Mouse (Mus musculus) adrenal gland, adult (tissue): ENCODE results near the gene Zc3hc1.
A peak's percentile ranks its signal among the peaks of the same experiment; 100 is the strongest.

ENCODE experiments used
- DNase-seq, 2 experiments: peaks; one replicate each; pipeline ENCODE4 v3.0.0; 2022 to 2023; ENCODE audit warnings: low spot score in 1 of 2; ENCODE audit not compliant: inconsistent age in 2 of 2

Zc3hc1 gene

DNA sequence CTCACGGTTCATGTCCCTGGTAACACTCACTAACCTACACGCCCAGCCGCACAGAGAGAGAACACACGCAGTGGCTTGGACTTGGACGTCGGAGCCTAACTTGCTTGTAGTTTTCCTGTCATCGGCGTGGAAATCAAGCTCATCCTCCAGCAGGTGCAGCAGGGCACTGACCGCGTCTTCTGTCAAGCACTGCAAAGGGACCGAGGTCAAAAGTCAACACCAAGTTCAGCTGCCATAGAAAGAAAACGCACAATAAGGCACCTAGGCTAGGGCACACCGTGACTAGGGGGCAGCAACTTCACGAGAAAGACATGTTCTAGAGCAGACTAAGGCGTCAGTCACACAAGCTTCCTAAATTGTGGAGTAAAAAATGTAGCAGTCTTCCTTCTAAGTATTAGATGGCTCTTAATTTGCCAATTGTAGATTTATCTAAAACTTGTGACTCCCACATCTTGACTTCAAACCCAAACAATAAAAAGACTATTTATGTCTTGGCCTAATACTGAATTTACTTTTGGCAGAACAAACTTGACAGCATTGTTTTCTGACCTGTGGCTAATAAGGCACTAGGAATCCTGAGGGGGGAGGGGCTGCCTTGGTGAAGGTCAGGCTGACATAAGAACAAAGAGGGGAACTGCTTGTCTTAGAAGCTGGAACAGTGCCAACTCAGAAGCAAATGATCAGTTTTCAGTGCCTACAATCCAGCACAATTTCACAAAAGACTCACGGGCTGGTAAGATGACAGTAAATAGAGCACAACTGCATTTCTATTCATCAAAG is 15.9 kb downstream of the Zc3hc1 start:
- DNase-seq, result peak; percentile 77 to 78

DNA sequence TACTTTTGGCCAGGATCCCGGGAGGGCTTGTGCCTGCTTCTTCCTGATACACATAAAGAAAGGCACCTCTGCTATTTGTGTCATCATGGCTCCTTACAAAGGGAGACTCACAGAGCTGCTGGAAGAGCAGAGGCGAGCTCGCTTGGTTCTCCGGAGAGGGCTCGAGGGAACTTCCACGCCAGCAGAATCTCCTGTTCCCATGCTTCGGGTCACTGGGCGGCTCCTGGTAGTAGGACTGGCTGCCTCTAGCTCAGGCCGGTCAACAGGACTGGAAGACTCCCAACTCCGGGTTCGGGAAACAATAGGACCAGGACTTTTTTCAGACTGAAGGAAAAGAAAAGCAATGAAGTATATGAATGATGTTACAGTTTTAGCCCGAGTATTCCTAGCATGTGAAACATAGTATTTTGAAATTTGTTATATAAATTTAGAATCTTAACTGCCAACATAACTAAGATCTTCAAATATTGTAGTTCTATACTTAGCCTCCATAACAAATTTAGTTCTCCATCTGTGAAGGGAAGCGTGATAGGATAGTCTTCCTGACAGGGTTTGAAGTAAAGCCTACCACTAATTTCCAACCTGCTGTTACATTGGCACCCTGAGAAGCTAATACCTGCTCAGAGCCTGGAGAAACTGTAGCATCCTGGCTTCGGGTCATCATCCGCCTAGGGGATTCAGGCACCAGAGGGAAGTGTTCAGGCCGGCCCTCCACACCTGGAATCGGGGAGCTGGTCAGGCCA is 18.0 kb downstream of the Zc3hc1 start:
- no peak for DNase-seq

DNA sequence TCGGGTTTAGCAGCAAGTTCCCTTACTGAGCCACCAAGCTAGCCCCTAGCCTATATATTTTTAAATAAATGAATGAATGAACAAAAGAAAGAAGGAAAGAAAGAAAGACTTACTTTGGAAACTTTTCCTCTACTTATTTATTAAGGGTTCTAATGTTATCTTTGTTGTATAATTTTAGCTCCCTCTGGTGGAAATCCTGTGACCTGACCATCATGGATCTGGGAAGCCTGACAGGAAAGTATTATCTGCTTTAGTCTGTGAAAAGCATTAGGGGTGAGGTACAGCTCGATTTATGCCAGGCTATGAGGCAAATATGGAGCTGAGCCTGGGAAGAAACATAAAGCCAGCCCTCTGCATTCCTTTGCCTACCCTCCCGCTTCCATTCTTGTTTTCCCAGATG is 21.5 kb downstream of the Zc3hc1 start:
- no peak for DNase-seq

DNA sequence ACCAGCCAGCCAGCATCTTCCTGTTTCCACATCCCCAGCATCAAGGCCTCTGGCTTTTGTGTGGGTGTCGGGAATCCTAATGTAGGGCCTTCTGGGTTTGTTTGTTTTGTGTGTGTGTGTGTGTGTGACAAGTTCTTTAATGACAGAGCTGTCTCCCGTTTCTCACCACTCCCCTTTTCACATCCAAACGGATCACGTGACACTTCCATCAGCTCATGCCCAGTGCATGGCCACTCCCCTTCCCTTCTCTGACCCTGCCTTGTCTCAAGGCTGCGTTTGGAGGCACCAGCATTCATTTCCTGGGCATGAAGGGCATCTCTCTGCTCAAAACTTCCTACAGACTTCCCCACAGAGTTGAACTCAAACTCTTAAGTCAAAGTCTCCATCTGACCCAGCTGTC is 27.0 kb downstream of the Zc3hc1 start:
- no peak for DNase-seq

DNA sequence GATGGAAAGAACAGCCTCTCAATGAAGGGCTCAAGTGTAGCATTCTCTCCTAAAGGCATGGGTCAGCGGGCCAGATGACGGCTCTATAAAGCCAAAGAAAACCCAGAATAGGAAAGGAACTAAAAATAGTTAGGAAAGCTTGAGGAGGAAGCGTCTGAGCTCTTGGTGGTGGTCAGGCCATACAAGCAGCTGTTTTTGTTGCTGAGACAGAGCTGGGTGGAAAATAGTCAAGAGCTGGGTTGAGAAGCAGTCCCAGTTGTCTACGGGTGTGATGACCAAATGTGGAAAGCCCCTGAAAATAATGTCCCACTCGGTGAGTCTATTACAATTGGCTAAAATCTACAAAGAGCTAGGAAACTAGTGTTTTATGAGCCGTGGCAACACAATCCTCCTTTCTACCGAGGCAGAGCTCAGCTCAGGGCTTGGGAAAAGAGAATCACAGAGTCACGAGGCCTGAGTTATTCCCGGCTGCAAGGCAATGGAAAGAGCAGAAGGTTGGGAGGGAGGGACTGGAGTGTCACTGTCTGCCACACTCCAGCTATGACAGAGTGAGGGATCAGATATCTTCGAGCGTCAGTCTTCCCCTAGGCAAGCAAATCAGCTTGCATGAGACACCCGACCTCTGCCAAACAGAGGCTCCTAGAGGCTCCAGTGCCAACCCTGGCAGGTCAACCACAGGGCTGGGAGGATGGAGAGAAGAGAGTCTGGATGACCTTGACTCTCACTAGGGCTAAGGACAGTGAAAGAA is 30.9 kb downstream of the Zc3hc1 start:
- DNase-seq, result no peak

DNA sequence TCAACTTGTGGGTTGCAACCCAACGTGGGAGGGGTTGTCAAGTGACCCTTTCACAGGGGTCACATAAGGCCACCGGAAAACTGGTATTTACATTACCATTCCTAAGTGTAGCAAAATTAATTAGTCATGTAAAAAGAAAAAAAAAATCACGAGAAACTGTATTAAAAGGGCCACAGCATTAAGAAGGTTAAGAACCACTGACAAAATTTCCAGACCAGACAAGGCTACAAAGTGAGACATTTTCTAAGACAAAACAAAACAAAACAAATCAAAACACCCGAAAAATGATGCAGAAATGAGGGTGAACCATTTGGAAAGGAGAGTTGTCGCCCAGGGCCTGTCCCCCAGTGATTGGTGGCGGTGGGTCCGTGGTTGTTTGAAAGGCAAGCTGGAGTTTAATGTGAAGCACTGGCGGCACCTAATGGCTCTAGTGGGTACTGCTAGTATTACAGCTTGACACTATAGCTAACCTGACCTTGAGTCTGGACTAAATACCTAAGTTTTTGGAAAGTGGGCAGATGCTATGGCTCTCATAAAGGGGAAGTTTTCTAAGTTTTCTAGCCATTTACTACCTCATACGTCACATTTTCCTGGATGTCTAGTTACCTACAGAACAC is 33.2 kb downstream of the Zc3hc1 start:
- peak; percentile 69 to 94 for DNase-seq

DNA sequence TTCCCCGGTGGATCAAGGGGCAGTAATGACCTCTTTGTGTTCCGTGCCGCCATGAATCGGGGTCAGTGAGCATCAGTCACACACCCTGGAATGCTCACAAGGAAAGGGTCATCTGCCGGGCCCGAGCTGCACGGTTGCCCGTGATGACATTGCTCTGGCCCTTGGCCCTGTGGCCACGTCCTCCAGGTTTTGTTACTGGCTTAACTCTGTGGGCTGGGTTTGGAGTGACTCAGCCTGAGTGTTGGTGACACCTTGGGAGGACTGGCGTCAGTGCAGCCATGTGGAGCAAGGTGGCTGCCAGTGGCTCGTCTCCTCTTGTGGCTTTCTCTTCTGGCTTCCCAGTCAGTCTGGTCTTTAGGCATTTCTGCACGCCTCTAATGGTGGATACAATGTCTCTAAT is 34.1 kb downstream of the Zc3hc1 start:
- DNase-seq, result peak; percentile 51 to 85

DNA sequence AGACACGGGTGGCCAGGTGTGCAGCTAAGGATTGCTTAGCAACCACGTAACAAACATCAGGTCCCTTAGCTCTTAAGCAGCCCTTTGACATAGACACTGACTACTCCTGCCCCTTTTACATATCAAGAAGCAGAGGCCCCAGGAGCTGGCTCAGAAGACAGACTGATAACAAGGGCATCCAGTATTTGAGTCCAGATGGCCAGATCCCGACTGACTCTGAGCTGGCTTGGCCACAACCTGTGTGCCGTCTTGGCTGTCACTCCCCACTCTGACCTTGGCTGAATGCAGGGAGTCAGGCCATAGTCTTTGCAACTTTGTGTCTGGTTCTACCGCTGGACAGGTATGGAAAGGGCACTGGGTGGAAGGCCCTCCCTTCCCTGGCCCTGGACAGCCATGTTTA is 34.7 kb downstream of the Zc3hc1 start:
- DNase-seq, result peak in 1 of 2 experiments; percentile 69

DNA sequence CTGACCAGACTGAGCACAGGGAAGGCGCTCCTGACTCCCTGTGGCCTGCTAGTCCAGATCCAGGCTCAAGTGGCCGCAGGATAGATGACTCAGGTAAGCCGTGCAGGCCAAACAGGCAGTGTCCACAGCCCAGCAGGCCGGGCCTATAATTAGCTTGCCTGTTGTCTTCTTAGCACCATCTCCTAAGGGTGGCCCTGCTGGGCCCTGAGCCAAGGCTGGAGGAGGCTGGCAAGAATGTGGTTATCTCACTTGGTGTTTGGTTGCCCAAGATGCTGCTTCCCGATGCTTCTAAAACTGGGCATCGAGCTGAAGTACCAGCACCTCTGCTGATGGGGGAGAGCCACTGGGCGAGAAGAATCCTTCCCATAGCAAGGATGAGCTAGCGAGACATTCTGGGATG is 35.1 kb downstream of the Zc3hc1 start:
- peak in 1 of 2 experiments; percentile 47 for DNase-seq

DNA sequence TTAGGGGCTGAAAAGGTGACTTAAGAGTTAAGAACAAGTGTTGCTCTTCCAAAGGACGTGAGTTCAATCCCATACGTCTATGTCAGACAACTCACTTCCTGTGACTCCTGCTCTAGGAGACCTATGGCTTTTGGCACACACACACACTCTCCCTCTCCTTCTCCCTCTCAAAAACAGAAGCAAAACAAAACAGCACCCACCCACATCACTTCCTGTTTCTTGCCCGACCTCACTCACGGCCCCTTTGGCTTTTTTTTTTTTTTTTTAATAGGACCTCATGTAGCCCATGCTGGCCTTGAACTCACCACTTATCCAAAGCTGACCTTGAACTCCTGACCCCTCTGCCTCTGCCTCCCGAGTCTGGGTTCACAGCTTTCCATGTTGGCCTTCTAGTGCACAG is 36.1 kb downstream of the Zc3hc1 start:
- peak in 1 of 2 experiments; percentile 45 for DNase-seq

DNA sequence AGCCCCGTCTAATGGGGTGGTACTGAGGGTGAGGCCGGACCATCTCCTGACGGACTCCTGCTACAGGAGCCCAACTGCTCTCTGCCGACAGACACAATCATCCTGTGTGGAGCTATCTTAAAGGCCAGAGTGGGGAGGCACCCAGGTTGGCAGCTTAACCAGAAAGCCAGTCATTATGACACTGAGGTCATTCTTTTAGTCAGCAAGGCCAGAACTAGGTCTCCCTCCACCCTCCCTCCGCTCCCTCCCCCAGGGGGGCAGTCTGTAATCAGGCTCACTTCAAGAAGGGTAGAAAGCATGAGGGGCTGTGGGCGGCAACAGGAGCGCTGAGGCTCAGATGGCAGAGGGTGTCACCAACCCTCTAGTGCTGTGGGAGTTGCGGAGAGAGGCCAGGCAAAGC is 37.2 kb downstream of the Zc3hc1 start:
- peak; percentile 61 to 82 for DNase-seq

DNA sequence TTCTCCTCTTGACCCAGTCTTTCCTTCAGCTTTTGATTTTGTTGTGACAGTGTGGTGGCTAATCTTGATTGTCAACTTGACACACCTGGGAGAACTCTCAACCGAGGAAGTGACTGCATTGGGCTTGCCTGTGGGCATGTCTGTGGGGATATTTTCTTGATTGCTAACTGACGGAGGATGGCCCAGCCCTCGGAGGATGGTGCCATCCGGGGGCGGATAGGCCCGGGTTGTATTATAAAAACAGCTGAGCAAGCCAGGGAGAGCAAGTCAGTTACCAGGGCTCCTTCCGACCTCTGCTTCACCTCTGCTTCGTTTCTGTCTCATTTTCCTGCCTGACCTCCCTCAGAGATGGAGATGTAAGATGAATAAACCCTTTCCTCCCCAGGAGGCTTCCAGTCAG is 38.1 kb downstream of the Zc3hc1 start:
- no peak for DNase-seq

DNA sequence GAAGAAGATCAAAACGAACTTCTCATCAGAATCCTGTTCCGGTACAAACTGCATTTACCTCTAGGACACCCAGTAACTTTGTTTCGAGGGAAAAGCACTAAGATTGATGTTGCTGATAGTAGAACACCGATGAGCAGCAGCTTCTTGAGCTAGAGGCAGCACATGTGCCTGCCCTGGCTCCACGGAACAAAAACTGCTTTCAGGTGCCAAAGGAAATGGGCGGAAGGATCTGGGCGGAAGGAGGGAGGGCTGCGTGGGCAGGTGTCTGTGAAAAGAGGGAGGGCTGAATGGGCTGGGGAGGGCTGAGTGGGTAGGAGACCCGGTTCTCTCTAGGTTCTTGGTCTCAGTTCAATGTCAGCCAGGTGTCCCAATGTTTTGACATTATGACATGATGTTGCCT is 39.5 kb downstream of the Zc3hc1 start:
- peak in 1 of 2 experiments; percentile 31 for DNase-seq

DNA sequence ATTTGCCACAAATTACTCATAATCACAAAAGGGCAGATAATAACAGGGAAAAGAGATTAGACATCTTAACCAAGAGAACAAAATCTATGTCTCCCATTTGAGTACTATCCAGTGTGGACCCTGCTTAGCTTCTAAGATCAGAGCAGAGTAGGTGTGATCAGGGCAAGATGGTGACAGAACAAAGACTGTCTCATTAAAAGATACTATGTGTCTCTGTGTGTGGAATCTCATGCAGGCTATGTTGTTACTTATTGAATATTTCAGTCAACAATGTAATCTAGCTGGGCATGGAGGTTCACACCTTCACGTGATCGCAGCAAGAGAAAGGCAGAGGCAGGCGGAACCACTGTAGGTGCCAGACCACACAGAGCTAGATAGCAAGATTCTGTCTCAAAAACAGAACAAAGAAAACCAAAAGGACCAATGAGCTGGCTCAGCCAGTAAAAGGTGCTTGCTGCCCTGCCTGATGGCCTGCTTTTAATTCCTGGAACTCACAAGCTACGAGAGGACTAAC is 43.5 kb downstream of the Zc3hc1 start:
- DNase-seq, result no peak

DNA sequence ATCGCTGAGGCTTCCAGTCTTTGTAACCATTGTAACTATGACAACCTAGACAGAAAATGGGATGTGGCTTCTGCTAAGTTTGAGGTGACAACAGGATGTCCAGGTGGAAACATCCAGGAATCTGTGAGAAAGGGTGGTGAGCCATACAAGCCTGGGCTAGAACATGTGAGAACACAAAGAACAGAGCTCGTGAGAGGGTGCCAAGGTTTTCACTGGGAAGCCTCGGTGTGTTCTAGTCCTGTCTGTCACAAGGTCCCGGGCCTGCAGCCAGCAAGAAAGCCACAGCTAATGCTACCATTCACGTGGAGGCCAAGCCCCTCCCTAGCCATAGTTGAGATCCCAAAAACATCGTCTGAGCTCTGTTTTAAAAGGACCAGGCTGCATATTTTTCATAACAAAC is 44.1 kb downstream of the Zc3hc1 start:
- peak; percentile 65 to 78 for DNase-seq

DNA sequence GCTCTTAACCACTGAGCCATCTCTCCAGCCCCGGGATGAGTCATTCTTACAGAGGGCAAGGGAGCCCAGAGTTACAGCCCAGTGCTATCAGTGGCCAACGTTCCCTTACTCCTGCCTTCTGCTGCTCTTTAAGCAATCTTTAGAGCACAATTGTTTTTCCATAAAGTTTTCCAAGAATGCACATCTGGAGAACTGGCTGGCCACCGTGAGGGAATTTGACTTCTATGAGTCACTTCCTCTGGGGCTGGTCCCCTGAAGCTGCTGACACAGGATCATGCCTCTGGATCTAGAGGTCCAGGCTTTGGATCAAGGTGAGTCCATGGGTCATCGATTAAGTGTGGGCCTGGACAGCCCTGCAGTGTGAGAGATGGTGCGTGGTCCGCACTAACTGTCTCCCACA is 46.8 kb downstream of the Zc3hc1 start:
- no peak for DNase-seq

DNA sequence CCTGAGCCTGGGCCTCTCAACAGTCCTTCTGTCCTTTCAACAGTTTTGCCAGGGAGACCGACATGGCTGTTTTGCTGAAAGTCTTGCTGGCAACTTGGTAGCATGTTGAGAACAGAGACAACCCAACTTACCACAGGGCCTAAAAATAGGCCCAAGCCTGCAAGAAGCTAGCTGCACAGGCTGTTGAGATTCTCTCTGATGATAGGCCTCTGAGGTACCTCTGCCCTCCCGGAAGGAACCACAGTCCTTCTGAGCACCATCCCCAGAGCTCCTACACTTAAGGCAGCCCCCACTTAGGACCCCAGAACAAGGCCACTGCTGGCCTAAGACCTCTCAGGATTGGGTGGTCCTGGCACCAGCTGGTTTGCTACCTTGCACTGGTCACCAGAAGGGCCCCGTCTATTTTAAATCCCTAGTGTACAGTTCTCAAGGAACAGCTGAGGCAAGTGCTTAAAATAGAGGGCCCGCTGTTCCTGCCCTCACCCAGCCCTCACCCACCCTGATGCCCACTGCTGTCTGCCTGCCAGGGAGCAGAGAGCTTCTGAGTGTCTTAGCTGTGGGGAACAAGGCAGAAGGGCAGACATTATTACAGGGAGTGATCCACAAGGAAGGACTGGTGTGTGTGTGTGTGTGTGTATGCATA is 50.5 kb downstream of the Zc3hc1 start:
- DNase-seq, result no peak

DNA sequence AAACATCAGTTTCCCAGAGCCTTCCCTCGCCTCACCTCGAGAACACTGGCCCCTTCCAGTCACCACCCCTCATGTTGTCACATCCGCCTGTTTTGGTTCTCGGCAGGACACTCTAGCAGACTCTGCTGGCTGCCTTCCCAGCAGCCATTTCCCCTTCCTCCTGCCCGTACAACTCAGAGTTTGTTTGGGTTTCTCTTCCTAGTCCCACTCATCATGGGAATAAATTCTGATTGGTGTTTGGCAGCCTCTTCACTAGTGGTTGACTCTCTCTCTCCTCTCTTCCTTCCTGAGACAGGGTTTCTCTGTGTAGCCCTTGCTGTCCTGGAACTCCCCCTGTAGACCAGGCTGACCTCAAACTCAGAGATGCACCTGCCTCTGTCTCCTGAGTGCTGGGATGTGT is 53.9 kb downstream of the Zc3hc1 start:
- DNase-seq, result peak; percentile 75 to 80

DNA sequence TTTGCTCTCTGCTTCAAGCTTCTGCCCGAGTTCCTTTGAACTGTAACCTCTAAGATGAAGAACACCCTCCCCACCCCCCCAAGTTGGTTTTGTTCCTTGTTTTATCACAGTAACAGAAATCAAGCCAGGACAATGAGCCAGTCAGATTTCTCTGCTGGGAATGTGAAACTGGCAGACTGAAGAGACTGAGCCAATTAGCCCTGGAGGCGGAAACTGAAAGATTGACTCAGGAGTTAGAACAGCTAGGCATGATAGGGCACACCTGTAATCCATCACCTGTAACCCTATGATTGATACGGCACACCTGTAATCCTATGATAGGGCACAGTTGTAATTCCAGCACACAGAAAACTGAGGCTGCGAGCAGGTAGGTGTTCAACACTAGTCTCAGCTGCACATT is 58.6 kb downstream of the Zc3hc1 start:
- DNase-seq, result no peak

DNA sequence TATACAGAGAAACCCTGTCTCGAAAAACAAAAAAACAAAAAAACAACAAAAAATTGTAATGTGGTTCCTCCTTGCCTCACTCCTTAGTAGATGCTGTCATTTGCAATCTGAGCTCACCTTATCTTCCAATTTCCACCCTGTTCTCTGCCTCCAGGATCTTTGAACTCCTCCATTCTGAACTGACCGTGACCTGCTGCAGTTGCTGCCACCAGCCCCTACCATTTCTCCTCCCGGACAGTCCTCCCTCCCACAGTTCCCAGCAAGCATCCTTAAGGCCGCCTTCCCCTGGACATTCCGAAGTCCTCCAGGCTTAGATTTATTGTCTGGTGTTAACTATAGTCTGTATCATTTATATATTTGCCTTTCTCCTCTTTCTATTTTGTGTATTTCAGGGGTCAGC is 60.1 kb downstream of the Zc3hc1 start:
- DNase-seq, result no peak
